Mouse (Mus musculus): Measurements from ENCODE around the gene Plac9a.
"Not testable (repeated sequence)": the region's sequence is repeated elsewhere in the genome, so short reads cannot be mapped to it uniquely, and the experiment has no call there.

Plac9a gene

GRCm38 (mm10) chr14:25863721-25864120 lies 39.2 kb downstream of the Plac9a start:
- DNase-seq (ENCODE audit: low read depth): no peak

GRCm38 (mm10) chr14:25861771-25862530 lies 40.9 kb downstream of the Plac9a start:
- DNase-seq (ENCODE audit: low read depth): peak; percentile 89

GRCm38 (mm10) chr14:25857940-25858339 lies 45.0 kb downstream of the Plac9a start:
- DNase-seq (ENCODE audit: low read depth): no peak

GRCm38 (mm10) chr14:25857168-25857621 lies 45.7 kb downstream of the Plac9a start:
- DNase-seq (ENCODE audit: low read depth): no peak

GRCm38 (mm10) chr14:25855241-25855885 lies 47.5 kb downstream of the Plac9a start:
- DNase-seq (ENCODE audit: low read depth): peak; percentile 8

- peak; percentile 22 for DNase-seq (ENCODE audit: low read depth)
These were observed 49.0 kb downstream of the Plac9a start for GRCm38 (mm10) chr14:25853717-25854452.

GRCm38 (mm10) chr14:25853295-25853694 lies 49.6 kb downstream of the Plac9a start:
- peak; percentile 20 for DNase-seq (ENCODE audit: low read depth)

GRCm38 (mm10) chr14:25852121-25852561 lies 50.8 kb downstream of the Plac9a start:
- peak; percentile 49 for DNase-seq (ENCODE audit: low read depth)

- DNase-seq (ENCODE audit: low read depth): no peak
These were observed 51.7 kb downstream of the Plac9a start for GRCm38 (mm10) chr14:25851189-25851588.

GRCm38 (mm10) chr14:25850433-25850832 lies 52.5 kb downstream of the Plac9a start:
- no peak for DNase-seq (ENCODE audit: low read depth)

GRCm38 (mm10) chr14:25848708-25849107 lies 54.2 kb downstream of the Plac9a start:
- DNase-seq (ENCODE audit: low read depth): not testable (repeated sequence)

GRCm38 (mm10) chr14:25848237-25848636 lies 54.7 kb downstream of the Plac9a start:
- no peak for DNase-seq (ENCODE audit: low read depth)

GRCm38 (mm10) chr14:25847660-25848059 lies 55.2 kb downstream of the Plac9a start:
- no peak for DNase-seq (ENCODE audit: low read depth)

- DNase-seq (ENCODE audit: low read depth): no peak
These were observed 56.4 kb downstream of the Plac9a start for GRCm38 (mm10) chr14:25846516-25846915.

GRCm38 (mm10) chr14:25845832-25846383 lies 57.0 kb downstream of the Plac9a start:
- no peak for DNase-seq (ENCODE audit: low read depth)

GRCm38 (mm10) chr14:25844372-25844771 lies 58.5 kb downstream of the Plac9a start:
- DNase-seq (ENCODE audit: low read depth): no peak

- DNase-seq (ENCODE audit: low read depth): no peak
These were observed 60.3 kb downstream of the Plac9a start for GRCm38 (mm10) chr14:25842688-25843003.

- DNase-seq (ENCODE audit: low read depth): peak; percentile 89
These were observed 60.8 kb downstream of the Plac9a start, which contains the start of gene Anxa11 for GRCm38 (mm10) chr14:25841991-25842687. Anxa11 (plus strand) TSS chr14:25842156.

GRCm38 (mm10) chr14:25841579-25841978 lies 61.3 kb downstream of the Plac9a start:
- no peak for DNase-seq (ENCODE audit: low read depth)

- no peak for DNase-seq (ENCODE audit: low read depth)
These were observed 61.9 kb downstream of the Plac9a start for GRCm38 (mm10) chr14:25840961-25841360.

GRCm38 (mm10) chr14:25839791-25840190 lies 63.1 kb downstream of the Plac9a start:
- peak; percentile 55 for DNase-seq (ENCODE audit: low read depth)

- DNase-seq (ENCODE audit: low read depth): peak; percentile 70
These were observed 64.5 kb downstream of the Plac9a start for GRCm38 (mm10) chr14:25838411-25838810.

Data from NIH3T3 (cell line).